Mouse (Mus musculus) cerebellum, adult 2 months (tissue): ENCODE measurements at regions not wholly inside any gene's neighbourhood (a gene's known extent, or its start where the extent isn't known, plus 50 kb on each side); places are given as distances from the start of the nearest gene placed in this dataset.

Experiments used
- CTCF ChIP-seq: fragments of 200-500 bp; IDR thresholded peaks from 2 replicates; pipeline ENCODE4 v1.5.1; 2011; ENCODE audit warnings: low read depth, mild to moderate bottlenecking, control low read depth, low read length, moderate library complexity, borderline replicate concordance; ENCODE audit not compliant: insufficient read depth
- POLR2A ChIP-seq: fragments of 200-500 bp; IDR thresholded peaks from 2 replicates; pipeline ENCODE4 v1.6.1; 2011; ENCODE audit warnings: low read length, control low read depth, borderline replicate concordance; ENCODE audit not compliant: insufficient read depth

DNA sequence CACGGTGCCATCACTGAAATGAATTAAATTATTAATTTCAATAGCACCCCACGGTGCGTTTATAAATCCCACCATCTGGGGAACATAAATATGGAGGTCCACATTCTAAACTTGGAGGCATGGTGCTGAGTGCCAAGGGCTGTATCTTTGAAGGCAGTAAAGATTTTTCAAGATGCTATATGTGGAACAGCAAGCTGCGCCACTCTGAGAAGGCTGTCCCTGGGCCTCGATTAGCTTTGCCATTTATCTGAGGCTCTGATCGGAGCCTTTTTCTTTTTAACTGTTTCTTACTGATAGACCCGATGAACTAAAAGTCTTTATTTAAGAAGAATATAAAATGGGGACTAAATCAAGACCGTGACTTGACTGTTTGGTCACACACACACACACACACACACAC is 114.5 kb upstream of the Prox1 start:
- TF ChIP-seq CTCF = no peak
- TF ChIP-seq POLR2A = no peak
